Mouse (Mus musculus) embryonic fibroblast, embryonic 13.5 days (primary cell): ENCODE results near the gene Gpr149.

Experiments used
- CTCF ChIP-seq: IDR thresholded peaks from 2 replicates; pipeline ENCODE4 v1.5.1; 2011; ENCODE audit warnings: mild to moderate bottlenecking, control low read depth, low read length, moderate library complexity, borderline replicate concordance; ENCODE audit not compliant: insufficient read depth
- POLR2A ChIP-seq: IDR thresholded peaks from 2 replicates; pipeline ENCODE4 v1.6.1; 2011; ENCODE audit warnings: low read depth, mild to moderate bottlenecking, control low read depth, low read length, moderate library complexity

- no peak for TF ChIP-seq CTCF
- no peak for TF ChIP-seq POLR2A
Observed at GRCm38 (mm10) chr3:62499327-62499726, 105.6 kb downstream of the Gpr149 start.
